Mouse (Mus musculus) embryo, embryonic 11 days (tissue): ENCODE results near the gene Slc25a21.

Experiments used
- DNase-seq: peaks from one replicate; pipeline ENCODE4 v3.0.0-alpha.2; 2015

The Slc25a21 gene

DNA sequence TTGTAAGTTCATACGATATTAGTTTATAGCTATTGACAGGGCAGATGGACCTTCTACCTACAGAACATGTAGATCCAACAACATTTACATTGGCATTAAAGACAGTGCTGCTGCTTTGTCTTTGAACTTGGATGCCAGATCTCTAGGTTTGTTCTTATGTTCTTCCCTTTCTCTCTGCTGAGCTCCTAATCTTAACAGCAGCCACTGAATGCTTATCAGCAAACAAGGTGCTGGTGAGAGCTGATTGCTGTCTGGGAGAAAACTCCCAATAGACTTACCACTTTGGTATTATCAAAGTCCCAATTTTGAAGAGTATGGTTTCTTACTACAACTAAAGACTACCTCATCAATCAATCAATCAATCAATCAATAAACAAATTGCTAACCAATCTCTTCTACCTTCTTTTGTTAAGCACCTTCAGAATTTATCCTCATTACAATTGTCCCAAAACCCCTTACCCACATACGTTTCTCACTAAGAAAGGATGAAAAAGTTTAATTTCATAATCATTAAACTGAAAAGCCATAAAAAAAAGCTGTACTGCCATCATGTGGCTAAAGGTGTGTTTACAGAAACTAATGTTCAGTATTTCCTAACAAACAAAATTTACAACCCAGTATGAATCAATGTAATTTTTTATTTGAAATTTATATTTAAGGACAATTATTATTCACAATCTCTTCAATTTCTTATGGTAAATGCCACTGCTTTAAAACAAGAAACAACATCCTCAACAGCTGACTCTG is 12.7 kb downstream of the Slc25a21 start:
- peak; percentile 29 for DNase-seq

DNA sequence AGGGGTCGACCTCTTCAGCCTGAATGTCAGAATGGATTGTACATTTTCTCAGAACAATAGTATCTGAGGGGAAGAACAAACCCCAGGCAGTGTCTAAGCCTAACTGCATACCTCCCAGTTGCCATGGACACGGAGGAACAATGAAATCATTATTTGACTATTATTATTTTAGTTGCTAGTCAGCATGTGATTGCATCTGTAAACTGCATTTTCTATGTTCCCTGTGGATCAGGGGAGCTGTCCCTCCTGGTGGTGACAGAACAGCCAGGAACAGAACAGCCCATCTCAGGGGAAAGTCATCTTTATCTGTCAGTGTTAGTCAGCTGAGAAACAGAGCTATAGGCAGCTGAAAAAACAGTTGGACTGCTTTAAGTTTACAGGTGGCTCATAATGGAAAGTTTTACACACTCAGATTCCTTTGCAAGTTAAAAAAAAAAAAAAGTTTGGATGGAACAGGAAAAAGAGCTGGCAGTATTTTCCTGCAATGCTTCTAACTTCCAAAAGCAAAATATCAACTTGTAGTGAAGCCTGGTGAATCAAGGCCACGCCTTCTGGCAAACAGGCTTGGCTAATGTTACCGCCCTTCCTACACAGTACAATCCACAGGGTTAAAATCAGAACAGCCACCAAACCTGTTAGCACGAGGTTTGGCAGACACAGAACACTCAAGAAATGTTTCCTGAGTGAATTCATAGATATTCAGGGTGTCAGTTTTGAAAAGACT is 17.6 kb downstream of the Slc25a21 start:
- DNase-seq = peak; percentile 58

DNA sequence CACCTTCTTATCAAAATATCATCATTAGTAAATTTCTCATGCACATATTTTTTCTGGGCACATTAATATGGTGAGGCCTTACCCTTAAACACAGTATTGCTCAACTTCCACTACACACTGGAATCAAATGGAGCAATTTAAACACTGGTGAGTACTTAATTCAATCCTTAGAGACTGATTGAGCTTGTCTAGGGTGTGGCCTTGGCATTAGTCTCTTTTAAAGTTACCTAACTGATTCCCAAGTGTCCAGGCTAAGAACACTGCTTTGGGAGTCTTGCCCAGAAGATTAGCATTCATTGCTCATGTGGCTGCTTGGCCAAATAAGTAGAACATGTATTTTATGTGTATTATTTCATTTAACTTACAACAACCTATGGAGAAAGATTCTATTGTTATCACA is 18.5 kb downstream of the Slc25a21 start:
- DNase-seq = no peak

DNA sequence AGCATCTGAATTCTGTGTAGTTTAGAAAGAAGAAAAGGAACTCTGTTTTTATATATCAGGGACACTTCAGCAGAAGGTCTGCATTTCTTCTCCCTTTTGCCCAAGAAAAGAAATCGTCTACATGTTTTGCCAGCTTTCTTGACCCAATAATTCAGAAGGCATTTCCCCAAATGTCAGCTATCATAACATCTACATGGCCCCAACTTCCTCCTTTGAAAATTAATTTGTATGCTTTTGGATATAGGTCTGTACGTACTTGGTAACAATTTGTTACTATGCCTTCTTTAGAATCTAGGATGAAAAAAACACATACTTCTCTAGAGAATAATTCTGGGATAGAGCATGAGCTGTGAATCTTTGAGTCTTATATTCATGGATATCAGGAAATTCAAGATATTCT is 34.0 kb downstream of the Slc25a21 start:
- DNase-seq = no peak

DNA sequence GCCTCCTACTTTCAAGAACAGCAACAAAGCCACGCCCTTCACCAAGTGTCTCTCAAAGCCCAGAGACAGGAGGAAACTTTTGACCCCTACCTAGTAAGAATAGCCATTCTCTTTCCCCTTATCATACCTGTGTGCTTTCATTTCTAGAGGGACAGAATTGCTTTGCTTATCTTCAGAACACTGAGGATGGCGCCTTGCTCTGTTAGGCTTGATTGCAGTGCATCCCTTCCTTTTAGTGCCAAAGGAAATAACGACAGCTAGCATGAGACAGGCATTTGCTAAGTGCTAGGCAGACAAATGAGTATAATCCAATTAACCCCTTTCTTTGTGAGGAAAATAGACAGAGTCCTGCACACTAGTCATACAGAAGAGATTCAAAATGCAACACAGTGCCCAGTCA is 34.4 kb downstream of the Slc25a21 start:
- DNase-seq = no peak

DNA sequence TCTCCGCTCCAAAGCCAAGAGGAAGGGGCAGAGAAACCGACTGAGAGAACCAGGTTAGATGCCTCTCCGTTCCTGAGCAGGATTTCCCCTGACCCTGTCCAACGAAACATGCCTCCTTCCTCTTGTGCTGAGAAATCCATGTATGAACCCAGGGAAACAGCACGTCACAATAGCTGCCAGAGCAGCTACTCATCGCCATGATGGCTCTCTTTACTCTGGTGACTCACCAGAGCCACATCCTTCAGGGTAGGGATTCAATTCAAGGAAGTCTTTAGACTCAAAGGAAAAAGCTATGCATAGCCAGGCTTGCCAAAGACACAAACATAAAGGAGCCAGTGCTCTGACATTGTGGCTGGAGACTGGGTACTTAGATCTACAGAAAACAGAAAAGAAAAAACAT is 37.4 kb downstream of the Slc25a21 start:
- DNase-seq = no peak

DNA sequence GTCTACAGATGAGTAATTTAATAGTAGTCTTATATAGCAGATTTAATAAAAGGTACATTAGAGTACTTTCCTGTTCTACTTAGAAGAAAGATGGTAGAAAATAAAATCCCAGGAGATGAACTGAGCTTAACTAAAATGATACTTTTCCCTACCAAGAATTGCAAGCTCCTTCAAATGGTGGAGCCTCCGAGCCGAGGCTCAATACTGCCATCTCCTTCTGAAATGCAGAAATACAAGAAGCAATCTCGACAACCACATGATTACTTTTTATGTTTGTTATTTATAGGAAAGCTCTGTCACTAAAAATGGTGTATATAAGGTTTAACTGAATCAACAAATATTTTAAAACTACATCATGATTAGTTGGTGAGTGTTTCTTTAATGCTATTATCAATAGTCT is 39.0 kb downstream of the Slc25a21 start:
- DNase-seq = peak; percentile 47

DNA sequence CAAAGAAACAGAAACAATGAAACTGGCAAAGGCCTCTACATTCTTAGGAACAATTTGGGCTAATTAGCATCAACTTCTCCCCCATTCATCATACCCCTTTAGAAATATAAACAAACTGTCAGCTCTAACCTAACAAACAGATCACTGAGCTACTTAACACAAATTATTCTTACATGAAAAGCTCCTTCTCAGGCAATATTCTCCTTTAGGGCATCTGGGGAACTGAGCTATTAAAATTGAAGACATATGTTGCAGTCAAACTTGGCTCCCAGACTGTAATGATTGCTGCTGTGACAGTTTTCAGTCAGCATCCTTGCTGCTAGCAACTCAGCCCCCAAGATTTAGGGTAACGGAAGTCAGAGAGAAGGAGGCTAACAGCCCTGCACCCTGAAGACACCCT is 58.3 kb downstream of the Slc25a21 start:
- DNase-seq = no peak

DNA sequence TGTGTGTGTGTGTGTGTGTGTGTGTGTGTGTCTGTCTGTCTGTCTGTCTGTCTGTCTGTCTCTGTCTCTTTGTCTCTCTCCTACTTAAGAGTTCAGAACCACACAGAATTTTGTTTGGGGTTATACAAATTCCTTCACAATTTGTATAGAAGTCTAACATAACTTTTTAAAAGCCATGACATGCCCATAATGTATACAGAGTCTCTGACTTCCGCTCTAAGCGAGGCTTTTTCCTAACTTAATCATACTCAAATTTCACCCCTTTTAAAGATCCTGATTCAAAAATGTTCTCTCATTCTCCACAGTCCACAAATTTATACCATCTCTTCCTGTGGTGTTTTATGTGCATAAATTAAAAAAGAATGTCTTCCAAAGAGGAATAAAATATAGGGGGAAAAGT is 59.5 kb downstream of the Slc25a21 start:
- no peak for DNase-seq

DNA sequence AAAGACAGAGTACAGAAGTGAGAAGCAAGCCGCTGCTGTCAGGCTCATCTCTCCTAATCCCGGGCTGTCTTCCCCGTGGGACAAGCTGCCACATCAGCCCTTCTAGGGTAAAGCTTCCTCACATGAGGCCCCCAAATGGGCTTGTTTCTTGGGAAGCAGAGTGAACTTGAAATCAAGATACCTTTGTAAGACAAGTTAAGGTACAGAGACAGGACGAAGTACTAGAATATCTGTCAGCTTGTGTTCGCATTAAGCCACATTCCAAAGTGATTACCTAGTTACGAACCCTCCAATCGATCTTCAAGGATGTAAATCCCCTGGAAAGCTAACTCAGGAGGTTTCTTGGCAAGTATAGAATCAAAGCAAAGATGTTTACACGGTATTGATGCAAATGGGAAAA is 78.7 kb downstream of the Slc25a21 start:
- no peak for DNase-seq

DNA sequence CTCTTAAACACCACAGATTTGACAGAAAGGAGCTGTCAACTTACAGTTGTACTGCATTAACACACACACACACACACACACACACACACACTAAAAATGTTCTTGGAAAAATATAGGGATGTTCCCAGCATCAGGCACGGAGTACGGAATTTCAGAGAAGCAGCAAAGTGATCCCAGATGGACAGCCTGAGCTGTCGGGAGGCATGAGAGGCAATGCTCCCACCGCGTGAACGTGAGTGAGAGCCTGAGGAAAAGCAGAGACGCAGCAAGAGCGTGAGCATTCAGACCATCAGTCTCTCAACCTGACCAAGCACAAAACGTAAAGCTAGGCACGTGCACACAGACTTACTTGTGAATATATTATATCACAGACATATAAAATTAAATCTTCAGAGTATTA is 81.8 kb downstream of the Slc25a21 start:
- DNase-seq = peak; percentile 53

DNA sequence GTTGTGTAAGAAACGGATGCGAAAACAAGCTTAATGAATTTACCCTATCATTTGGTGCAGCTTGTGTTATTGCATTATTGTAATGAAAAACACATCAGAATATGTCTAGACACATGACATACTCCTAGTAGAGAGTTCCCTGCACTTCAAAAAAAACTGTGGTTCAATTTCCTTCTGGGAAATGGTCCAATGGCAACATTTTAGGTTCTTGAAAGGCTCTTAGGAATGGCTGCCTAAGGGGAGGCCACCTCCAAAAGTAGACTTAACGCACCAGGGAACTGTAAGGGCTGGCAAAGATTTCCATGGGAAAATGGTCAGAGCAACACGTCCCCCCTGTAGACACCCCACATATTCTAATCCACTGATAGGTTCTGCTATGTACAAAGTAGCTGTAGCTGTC is 87.9 kb downstream of the Slc25a21 start:
- no peak for DNase-seq

DNA sequence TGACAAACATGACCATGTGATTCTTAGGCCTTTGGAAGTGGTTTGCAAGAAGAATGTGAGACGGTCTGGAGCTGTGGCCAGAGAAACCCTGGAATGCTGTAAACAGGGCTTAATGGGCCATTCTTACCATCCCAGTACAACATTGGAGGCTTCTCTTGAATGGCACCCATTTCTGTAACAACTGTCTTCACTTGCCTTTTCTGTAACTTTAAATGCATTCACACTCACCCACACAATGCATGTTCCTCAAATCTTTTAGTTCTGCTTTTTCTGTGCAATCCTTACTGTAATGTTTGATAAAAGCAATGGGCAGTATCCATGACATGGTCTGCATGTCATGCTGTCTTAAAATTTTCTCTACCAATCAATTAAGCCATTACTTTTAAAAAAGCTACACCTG is 95.0 kb downstream of the Slc25a21 start:
- DNase-seq = no peak

DNA sequence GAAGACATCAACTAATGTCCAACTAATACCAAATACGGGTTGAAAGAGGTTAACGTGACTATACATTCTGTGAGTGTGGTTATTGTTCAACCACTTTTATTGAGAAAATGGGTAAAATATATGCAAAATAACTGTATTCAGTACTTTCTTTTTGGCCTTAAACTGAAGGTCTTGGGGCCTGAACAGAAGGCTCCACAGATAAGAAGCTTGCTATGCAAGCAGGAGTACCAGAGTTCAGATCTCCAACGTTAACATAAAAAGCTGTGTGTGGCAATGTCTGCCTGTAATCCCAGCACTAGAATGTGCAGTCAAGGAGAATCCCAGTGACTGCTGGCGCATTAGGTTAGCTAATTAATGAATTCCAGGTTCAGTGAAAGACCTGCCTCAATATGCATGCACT is 96.7 kb downstream of the Slc25a21 start:
- DNase-seq = no peak

DNA sequence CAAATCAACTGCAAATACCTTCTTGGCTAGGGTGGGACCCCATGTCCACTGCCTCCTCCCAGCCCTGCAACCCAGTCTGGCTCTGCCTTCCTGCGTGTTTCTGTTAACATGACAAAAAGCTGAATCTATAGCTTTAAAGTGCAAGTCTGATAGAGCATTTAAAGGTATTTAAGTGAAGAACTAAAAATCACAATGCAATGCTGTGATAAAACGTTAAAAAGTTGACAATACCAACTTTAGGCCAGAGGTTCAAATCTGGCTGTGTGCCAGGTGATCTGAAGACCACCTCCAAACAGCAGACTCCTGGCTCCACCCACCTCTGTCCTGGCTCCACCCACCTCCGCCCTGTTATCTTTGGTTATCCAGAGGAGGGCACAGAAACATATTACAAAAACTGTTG is 98.2 kb downstream of the Slc25a21 start:
- DNase-seq = no peak

DNA sequence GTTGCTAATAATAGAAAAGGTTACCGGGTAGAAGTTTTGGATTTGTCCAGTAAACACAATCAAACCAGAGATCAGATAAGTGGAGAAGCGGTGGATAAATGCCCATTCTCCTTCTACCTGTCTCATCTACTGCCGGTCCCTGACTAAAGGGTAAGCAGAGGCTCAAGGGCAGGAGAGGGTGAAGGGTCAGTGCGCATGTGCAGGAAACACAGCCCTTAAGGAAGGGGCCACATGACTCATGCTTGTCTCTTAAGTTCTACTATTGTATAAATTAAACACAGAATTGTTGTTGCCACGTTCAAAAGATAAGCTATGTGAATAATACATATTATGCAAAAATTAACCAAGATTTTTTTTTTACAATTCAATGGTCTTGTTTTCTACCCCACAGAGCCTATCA is 98.9 kb downstream of the Slc25a21 start:
- no peak for DNase-seq

DNA sequence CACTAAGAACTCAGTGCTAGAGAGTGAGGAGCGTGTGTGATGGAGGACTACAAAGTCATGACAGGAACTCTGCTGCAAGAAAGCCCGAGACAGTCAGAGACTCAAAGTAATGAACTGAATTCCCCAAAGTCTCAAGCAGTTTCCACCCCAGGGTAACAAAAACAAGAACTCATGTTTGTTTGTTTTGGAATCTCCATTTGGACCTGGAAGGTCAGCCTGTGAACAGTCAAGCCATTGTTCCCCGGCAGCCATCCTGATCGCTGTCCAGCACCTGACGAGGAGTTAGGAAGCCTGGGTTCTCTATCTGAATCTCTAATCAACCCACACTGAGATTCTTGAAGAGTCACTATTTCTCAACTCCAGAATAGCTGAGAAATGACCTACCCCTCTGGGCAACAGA is 104.2 kb downstream of the Slc25a21 start:
- DNase-seq = peak; percentile 53

DNA sequence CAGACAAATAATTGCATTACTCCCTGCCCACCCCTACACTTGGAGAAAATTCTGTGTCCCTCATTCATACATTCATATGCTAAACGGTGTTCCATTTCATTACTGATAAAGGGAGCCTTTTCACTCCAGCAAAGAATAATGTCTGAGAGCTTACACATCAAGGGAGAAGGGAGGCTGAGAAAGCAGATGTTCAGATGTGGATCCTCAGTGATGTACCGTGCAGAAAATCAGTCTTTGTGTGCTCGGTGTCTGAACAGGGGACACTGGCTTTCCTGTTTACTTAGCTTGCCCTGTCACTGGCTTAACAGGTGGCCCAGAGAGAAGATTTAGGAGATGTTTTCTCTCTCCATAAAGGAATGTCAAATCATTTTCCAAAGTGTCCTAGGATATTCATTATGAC is 112.8 kb downstream of the Slc25a21 start:
- DNase-seq = no peak

DNA sequence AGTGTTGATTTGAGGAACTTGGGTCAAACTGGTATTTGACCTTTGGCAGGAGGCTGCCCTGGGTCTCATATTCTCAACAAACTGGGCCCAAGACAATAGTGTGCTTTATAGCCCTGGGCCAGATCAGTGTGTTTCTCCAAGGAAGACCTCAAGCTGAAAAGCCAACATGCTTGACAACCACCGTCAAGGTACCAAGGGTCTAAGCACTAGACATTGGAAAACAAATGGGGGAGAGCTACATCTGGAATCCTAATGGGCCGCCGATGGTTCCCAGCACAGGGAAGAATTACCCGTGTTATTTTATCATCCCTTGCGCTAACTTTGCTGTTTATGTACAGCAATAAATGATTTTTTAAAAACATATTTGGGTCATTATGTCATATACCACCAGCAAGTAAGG is 113.7 kb downstream of the Slc25a21 start:
- DNase-seq = peak; percentile 49

DNA sequence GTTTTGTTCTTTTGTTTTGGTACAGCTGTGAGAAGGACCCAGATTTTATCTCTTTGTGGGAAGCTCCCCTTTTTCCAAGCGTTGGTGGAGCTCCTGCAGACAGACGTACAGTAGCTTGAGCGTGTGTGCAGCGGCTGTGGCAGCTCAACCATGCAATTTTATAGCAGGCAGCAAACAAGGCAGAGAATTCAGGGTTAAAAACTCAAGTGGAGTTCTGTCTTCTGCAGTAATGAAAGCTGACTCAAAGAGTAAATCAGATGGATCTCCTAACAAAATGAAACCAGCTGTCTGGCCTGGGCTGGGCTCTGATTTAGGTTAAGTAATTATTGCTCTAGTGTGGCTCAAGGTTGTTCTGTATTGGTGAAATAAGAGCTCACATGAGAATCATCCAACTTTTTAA is 120.7 kb downstream of the Slc25a21 start:
- peak; percentile 64 for DNase-seq

DNA sequence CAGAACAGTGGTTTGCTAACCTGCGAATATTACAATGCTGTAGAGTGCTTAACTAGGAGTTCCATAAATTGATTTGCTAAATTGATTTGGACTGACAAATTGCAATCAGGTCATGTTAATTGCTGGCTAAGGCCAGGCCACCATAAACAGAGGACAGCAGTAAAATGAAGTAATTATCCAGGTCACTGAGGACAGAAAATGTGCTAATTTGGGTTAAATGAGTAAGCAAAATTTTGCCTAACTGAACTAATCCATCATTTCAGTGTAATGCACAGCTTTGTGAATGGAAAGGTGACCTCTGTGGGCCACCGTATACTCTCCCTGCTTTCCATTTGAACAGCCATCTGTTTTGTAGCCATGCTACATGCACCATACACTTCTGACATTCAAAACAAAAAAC is 124.7 kb downstream of the Slc25a21 start:
- DNase-seq = no peak

DNA sequence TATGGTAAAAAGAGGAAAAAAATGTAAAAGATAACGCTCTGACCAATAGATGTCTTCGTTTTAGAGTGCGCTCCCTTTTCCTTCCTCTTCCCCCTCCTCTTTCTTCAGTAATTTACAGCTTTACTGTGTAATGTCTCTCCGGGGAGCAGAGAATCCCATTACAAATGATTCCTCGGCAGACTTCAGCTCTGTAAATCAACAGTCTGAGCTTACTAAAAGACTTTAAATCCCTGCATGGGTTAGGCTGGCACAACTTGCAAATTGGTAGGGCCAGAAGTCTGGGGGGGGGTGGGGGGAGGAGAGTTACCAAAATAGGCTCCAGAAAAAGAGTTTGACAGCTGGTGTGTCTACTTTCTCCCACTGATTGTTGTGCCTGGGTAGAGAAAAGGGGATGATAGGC is 128.7 kb downstream of the Slc25a21 start:
- DNase-seq = peak; percentile 61

DNA sequence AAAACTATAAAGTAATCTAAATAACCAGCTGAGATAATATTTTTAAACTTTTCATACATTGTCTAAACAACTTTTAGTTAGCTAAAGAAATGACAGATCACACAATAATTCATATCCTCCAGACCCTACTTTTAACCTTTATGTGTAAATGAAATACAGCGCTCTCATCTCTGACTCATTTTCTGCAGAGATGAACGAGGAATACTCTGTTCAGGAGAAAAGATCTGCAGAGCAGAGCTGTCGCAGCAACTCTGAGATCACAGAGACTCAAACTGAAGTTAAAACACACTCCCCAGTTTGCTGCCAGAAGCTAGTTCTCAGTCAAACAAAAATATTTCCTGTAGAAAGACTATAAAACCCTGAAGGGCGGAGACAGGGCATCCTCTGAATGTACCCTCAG is 177.5 kb downstream of the Slc25a21 start:
- no peak for DNase-seq

DNA sequence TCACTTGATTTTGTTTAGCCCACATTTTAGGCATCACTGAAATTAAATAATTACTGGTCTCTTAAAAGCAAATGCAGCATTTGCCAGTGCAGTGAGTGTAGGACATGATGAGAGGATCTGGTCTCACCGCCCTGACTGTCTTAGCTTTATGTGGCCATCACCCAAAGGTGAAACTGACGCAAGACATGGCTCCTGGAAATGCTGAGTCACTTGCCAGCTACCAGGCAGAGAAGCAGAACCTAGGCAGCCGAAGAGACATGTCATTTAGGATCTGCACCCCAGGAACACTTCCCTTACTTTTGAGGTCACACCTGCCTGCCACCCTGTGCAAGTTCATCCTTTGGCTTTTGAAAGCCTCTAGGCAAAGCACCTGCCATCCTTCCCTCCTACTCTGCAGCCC is 180.4 kb downstream of the Slc25a21 start:
- no peak for DNase-seq

DNA sequence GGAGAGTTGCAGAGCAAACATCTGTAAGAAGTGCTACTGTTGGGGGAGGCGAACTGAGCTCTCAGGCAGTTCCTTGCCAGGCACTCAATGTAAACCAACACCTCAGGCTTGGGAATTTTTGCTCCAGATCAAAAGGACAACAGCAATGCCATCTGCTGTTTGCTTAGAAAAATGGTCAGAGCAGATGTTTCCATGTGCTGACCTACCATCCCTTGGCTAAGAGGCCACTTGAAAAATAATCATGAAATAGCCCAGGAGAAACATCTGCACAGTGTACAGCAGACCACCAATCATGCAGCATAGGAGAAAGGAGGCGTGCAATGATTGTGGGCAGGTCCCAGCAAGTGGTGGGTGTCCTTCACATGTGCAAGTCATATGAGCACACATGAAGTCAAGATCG is 180.9 kb downstream of the Slc25a21 start:
- peak; percentile 44 for DNase-seq
